Mouse (Mus musculus) embryonic facial prominence, embryonic 12.5 days (tissue): ENCODE data around the gene Nhsl1. TPM values are rescaled to one million over a fixed set of nuclear protein-coding genes. Genes with fewer than 3 reads are reported as not detected.
"Not testable (repeated sequence)": the region's sequence is repeated elsewhere in the genome, so short reads cannot be mapped to it uniquely, and the experiment has no call there.

ENCODE experiments used
- ATAC-seq: fragments of 200-750 bp; cut with Nextera tagmentation; 2 replicates; pipeline ENCODE4 v1.8.0; 2017; ENCODE audit not compliant: insufficient number of reproducible peaks, insufficient read depth, low FRiP score, low TSS enrichment
- H3K27ac ChIP-seq: fragments of 300-500 bp; sonication (generic); 2 replicates; pipeline ENCODE4 v1.5.1; 2016; ENCODE audit warnings: mild to moderate bottlenecking
- H3K27me3 ChIP-seq: fragments of 300-500 bp; sonication (generic); 2 replicates; pipeline ENCODE4 v1.6.1; 2016; ENCODE audit warnings: mild to moderate bottlenecking, moderate library complexity
- H3K36me3 ChIP-seq: fragments of 300-500 bp; sonication (generic); 2 replicates; pipeline ENCODE4 v1.6.1; 2016; ENCODE audit warnings: mild to moderate bottlenecking
- H3K4me1 ChIP-seq: fragments of 300-500 bp; sonication (generic); 2 replicates; pipeline ENCODE4 v1.6.1; 2016
- H3K4me2 ChIP-seq: fragments of 300-500 bp; sonication (generic); replicated peaks from 2 replicates; pipeline ENCODE4 v1.6.1; 2016; ENCODE audit warnings: mild to moderate bottlenecking, moderate library complexity
- H3K4me3 ChIP-seq: fragments of 300-500 bp; sonication (generic); 2 replicates; pipeline ENCODE4 v1.5.1; 2016; ENCODE audit warnings: mild to moderate bottlenecking
- H3K9ac ChIP-seq: fragments of 300-500 bp; sonication (generic); 2 replicates; pipeline ENCODE4 v1.6.1; 2016; ENCODE audit warnings: mild to moderate bottlenecking, moderate library complexity
- H3K9me3 ChIP-seq: fragments of 300-500 bp; sonication (generic); 2 replicates; pipeline ENCODE4 v1.6.1; 2016; ENCODE audit warnings: mild to moderate bottlenecking, moderate library complexity
- WGBS: fragments of 180-500 bp; shearing (Covaris S2); methylation state at CpG from one replicate; pipeline ENCODE4 v1.1.7; 2016; 5-methylcytosine and 5-hydroxymethylcytosine counted together
- polyA plus RNA-seq: library from polyadenylated mRNA; unstranded; fragments of >200 nt; fragmentation: Nextera tagmentation; extraction: Ambion mirVana; gene quantifications from 2 replicates; pipeline ENCODE4 v1.2.1, GENCODE M21; 2016

Gene Nhsl1
- polyA plus RNA-seq, 1 experiment from 2014 or later: 10.2 TPM

- H3K9me3 ChIP-seq, H3K4me2 ChIP-seq, ATAC-seq, H3K9ac ChIP-seq, H3K27ac ChIP-seq, H3K4me1 ChIP-seq, H3K27me3 ChIP-seq, H3K4me3 ChIP-seq, H3K36me3 ChIP-seq: not testable (repeated sequence)
- WGBS: 85% methylated on average over 9 of the region's 9 CpGs
Observed at GRCm38 (mm10) chr10:18559076-18559475, 240.3 kb downstream of the Nhsl1 start.

DNA sequence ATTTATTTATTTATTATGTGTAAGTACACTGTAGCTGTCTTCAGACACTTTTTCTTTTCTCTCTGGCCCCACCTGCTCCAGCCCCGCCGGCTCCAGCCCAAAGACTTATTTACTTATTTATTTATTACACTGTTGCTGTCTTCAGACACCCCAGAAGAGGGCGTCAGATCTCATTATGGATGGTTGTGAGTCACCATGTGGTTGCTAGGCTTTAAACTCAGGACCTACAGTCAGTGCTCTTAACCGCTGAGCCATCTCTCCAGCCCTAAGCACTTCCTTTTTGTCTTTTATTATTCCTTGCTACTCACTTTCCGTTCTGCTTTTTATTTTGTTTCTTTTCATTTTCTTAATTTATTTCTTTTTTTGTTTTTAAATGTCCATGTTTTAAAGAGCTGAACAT, 242.7 kb downstream of the Nhsl1 start:
- H3K4me2 ChIP-seq: no peak overlapping the region
- H3K27me3 ChIP-seq: no peaks in the 10 kb centered on the region
- no peak for ATAC-seq
- no peak overlapping the region for H3K27ac ChIP-seq
- 58% methylated on average over 5 of the region's 5 CpGs for WGBS
- H3K4me1 ChIP-seq: no peaks in the 10 kb centered on the region
- no peak overlapping the region for H3K4me3 ChIP-seq
- H3K36me3 ChIP-seq: no peaks in the 10 kb centered on the region
- H3K9me3 ChIP-seq: no peaks in the 10 kb centered on the region
- no peak overlapping the region for H3K9ac ChIP-seq

DNA sequence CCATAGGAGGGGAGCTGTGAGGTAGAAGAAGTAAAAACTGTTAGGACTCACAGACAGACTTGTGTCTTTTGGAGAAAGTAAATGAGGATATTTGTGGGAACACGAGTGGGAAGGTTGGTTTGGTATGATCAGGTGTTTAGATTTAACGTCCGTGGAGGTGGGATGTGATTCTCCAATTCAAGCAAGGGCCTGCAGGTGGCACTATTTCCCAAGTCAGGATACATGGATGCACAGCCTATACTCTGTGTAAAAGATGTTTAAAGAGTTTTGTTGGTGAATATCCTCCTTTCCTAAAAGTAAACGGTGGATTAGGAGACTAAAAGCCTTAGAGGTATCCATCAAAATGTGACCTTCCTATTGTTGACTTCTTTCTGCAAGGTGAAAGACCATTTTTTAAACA, 244.2 kb downstream of the Nhsl1 start:
- H3K9ac ChIP-seq: no peak overlapping the region
- H3K36me3 ChIP-seq: no peaks in the 10 kb centered on the region
- H3K4me1 ChIP-seq: no peaks in the 10 kb centered on the region
- no peak overlapping the region for H3K27ac ChIP-seq
- no peaks in the 10 kb centered on the region for H3K9me3 ChIP-seq
- no peak overlapping the region for H3K4me2 ChIP-seq
- 4% methylated on average over 4 of the region's 4 CpGs for WGBS
- H3K4me3 ChIP-seq: no peak overlapping the region
- no peak for ATAC-seq
- H3K27me3 ChIP-seq: no peaks in the 10 kb centered on the region

- H3K27me3 ChIP-seq: no peaks in the 10 kb centered on the region
- H3K9ac ChIP-seq: no peak overlapping the region
- no peak overlapping the region for H3K4me2 ChIP-seq
- no peak overlapping the region for H3K4me3 ChIP-seq
- no peak for ATAC-seq
- no peaks in the 10 kb centered on the region for H3K9me3 ChIP-seq
- WGBS: 54% methylated on average over 2 of the region's 2 CpGs
- H3K36me3 ChIP-seq: no peaks in the 10 kb centered on the region
- no peaks in the 10 kb centered on the region for H3K4me1 ChIP-seq
- H3K27ac ChIP-seq: no peak overlapping the region
Observed at GRCm38 (mm10) chr10:18572581-18572980, 253.8 kb downstream of the Nhsl1 start.

Other genes starting within 250 kb of the Nhsl1 start
- 0.55 TPM in 2 replicates for gene Ect2l, start 108.1 kb upstream of the Nhsl1 start, polyA plus RNA-seq
- 10.1 and 10.4 TPM in 2 replicates for gene Ccdc28a, start 84.0 kb upstream of the Nhsl1 start, polyA plus RNA-seq
- 16.7 and 19.7 TPM in 2 replicates for gene Hebp2, start 227.1 kb downstream of the Nhsl1 start, polyA plus RNA-seq